ENCODE assay signal across 8 mouse cellular contexts in the genomic region with DNA sequence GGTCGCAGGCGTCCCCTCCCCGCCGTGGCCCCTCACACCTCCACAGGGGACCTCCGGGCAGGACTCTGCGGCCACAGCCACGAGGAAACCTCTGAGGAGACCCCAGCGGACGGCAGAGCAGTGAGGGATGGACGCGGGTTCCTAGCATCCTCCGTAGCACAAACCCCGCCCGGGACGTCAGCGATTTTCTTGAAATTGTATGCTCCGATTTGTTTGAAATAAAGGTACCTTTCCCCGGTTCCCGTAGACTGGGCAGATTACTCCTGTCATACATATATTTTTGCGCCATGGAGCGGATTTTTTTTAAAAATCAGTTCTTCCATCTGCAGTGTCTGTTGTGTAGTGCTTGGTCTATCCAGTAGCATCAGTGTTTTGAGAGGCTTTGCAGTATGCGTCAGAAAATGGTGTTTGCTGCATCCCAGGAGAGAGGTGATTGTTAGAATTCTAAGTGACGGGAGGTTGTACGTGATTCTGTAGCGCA. TPM values are rescaled to one million over a fixed set of nuclear protein-coding genes. Genes with fewer than 3 reads are reported as not detected.
DNase-seq lines count a peak whose midpoint lies in the region; ATAC-seq and TF ChIP-seq lines count a peak whose summit lies in the region.

No protein-coding gene starts in this region.

- H3K9me3 ChIP-seq in kidney, embryonic 15.5 days (replicated peaks): no peaks in the 10 kb centered on the region
- no peaks in the 10 kb centered on the region for H3K9me3 ChIP-seq in G1E (replicated peaks)
- H3K9me3 ChIP-seq in embryonic facial prominence, embryonic 10.5 days: no peaks in the 10 kb centered on the region
- H3K9me3 ChIP-seq in intestine, embryonic 16.5 days (ENCODE audit: control insufficient read depth, low read length): no peaks in the 10 kb centered on the region

- H3K4me2 ChIP-seq in kidney, embryonic 15.5 days: peak overlapping the region; percentile 70
- peak overlapping the region; percentile 83 for H3K4me2 ChIP-seq in intestine, embryonic 16.5 days (ENCODE audit: low read depth, low read length)

- DNase-seq in kidney, postnatal 14 days: no peak
- peak; percentile 9 for DNase-seq in G1E (ENCODE audit: low spot score)
- DNase-seq in embryonic facial prominence, embryonic 10.5 days (ENCODE audit: low spot score): no peak
- DNase-seq in ovary, postnatal 14 days (ENCODE audit: low spot score): no peak
- DNase-seq in gastrocnemius, postnatal 36 days: no peak

- H3K27ac ChIP-seq in kidney, embryonic 15.5 days: peak overlapping the region; percentile 86
- H3K27ac ChIP-seq in embryonic facial prominence, embryonic 10.5 days (replicated peaks): peak overlapping the region; percentile 96
- peak overlapping the region; percentile 39; the same call in 1 of the 2 replicates for H3K27ac ChIP-seq in intestine, embryonic 16.5 days (ENCODE audit: low read length)

- peak overlapping the region; percentile 78 for H3K9ac ChIP-seq in kidney, embryonic 15.5 days
- H3K9ac ChIP-seq in intestine, embryonic 16.5 days (ENCODE audit: low read depth, low read length): peak overlapping the region; percentile 93

- no peaks in the 10 kb centered on the region for H3K27me3 ChIP-seq in kidney, embryonic 15.5 days
- no peaks in the 10 kb centered on the region for H3K27me3 ChIP-seq in G1E (ENCODE audit: insufficient read depth, low read length)
- H3K27me3 ChIP-seq in embryonic facial prominence, embryonic 10.5 days (replicated peaks; ENCODE audit: low read depth, poor library complexity, severe bottlenecking): no peaks in the 10 kb centered on the region
- H3K27me3 ChIP-seq in intestine, embryonic 16.5 days (replicated peaks; ENCODE audit: control insufficient read depth, insufficient read depth, low read length): no peaks in the 10 kb centered on the region

- peaks cover 22% of the 10 kb centered on the region for H3K36me3 ChIP-seq in kidney, embryonic 15.5 days
- peaks cover 12% of the 10 kb centered on the region for H3K36me3 ChIP-seq in G1E (replicated peaks)
- peaks cover 33% of the 10 kb centered on the region for H3K36me3 ChIP-seq in embryonic facial prominence, embryonic 10.5 days (replicated peaks)
- H3K36me3 ChIP-seq in intestine, embryonic 16.5 days (ENCODE audit: control insufficient read depth, insufficient read depth, low read length): no peaks in the 10 kb centered on the region

- TF ChIP-seq CTCF in G1E (IDR thresholded peaks at IDR 0.05; ENCODE audit: low read depth, low read length): no peak

- WGBS in kidney, embryonic 15.5 days: under 1% methylated on average over 25 of the region's 25 CpGs
- under 1% methylated on average over 25 of the region's 25 CpGs for WGBS in embryonic facial prominence, embryonic 10.5 days
- under 1% methylated on average over 25 of the region's 25 CpGs for WGBS in intestine, embryonic 16.5 days

- H3K4me3 ChIP-seq in kidney, embryonic 15.5 days (replicated peaks): peak overlapping the region; percentile 84
- peak overlapping the region; percentile 83 for H3K4me3 ChIP-seq in G1E (ENCODE audit: low read depth, low read length)
- peak overlapping the region; percentile 95 for H3K4me3 ChIP-seq in embryonic facial prominence, embryonic 10.5 days
- peak overlapping the region; percentile 91 for H3K4me3 ChIP-seq in intestine, embryonic 16.5 days (ENCODE audit: low read length)

- peaks cover 10% of the 10 kb centered on the region; the same call in 1 of the 2 replicates for H3K4me1 ChIP-seq in kidney, embryonic 15.5 days
- H3K4me1 ChIP-seq in G1E (ENCODE audit: insufficient read depth, low read depth, low read length): peaks cover 12% of the 10 kb centered on the region
- H3K4me1 ChIP-seq in embryonic facial prominence, embryonic 10.5 days: 0 out of 2 replicates have a peak, but pooled peaks cover 4% of the 10 kb centered on the region
- H3K4me1 ChIP-seq in intestine, embryonic 16.5 days (ENCODE audit: control insufficient read depth, insufficient read depth, low read length): no peaks in the 10 kb centered on the region

- intact Hi-C loops in gastrocnemius, postnatal 36 days (cut with DNase I): no loop called here

- ATAC-seq in kidney, embryonic 15.5 days (replicated peaks; ENCODE audit: low FRiP score): peak; percentile 85
- ATAC-seq in G1E (ENCODE audit: extremely low read depth, insufficient number of reproducible peaks, low FRiP score, poor library complexity, severe bottlenecking): no peak; the same call in 1 of the 2 replicates
- peak; percentile 79 for ATAC-seq in intestine, embryonic 16.5 days
- ATAC-seq in monocyte, adult 5-6 weeks (replicated peaks; ENCODE audit: insufficient number of reproducible peaks, low FRiP score, low TSS enrichment, poor library complexity, severe bottlenecking): peak; percentile 32; the same call in 1 of the 2 replicates

RNA-seq across cellular contexts. Expression of a gene that starts 0.4 kb away (rescaled TPM):
- 8.9 and 9.3 TPM in 2 replicates for polyA plus RNA-seq in kidney, embryonic 15.5 days (2015; fragmentation: Nextera tagmentation; extraction: Ambion mirVana)
- total RNA-seq in G1E (2014; fragmentation: Nextera tagmentation) (16.5 and 16.6 TPM in 2 replicates), G1E (2017) (4.1 and 10.9 TPM in 2 replicates)
- 0.79 and 0.94 TPM in 2 replicates for polyA plus RNA-seq in G1E (2012)
- 11.3 TPM in 2 replicates for polyA plus RNA-seq in embryonic facial prominence, embryonic 10.5 days (2016; fragmentation: Nextera tagmentation; extraction: Ambion mirVana)
- polyA plus RNA-seq in intestine, embryonic 16.5 days (2015; fragmentation: Nextera tagmentation; extraction: Ambion mirVana): 3.1 and 3.5 TPM in 2 replicates
- total RNA-seq in monocyte, adult 5-6 weeks (2017): 3.9 to 11.1 TPM (median 8.4 TPM) in 3 replicates
- 1 to 10 TPM; 2.5 to 2.6 TPM for total RNA-seq in gastrocnemius, postnatal 36 days (2021)

Comparison
In these comparisons a context has a peak if more than half of its experiments do, and no peak if none do; other contexts are left out.
1. H3K27ac ChIP-seq: peak in every context shown above with its lines; median percentile 96 in embryonic facial prominence, embryonic 10.5 days; 86 in kidney, embryonic 15.5 days; 39 in intestine, embryonic 16.5 days.